Mouse (Mus musculus) c-Kit-negative CD71-positive TER-119-positive erythroid progenitor cells, embryonic 14.5 days (primary cell): Measurements from ENCODE around the gene Cerk.
"Not testable (repeated sequence)": the region's sequence is repeated elsewhere in the genome, so short reads cannot be mapped to it uniquely, and the experiment has no call there.

ENCODE experiments used
- DNase-seq: peaks from one replicate; pipeline ENCODE4 v3.0.0-alpha.2; 2013; ENCODE audit warnings: low read depth, low spot score

Cerk gene

GRCm38 (mm10) chr15:86206385-86206784 lies 20.4 kb upstream of the Cerk start:
- DNase-seq: no peak

DNA sequence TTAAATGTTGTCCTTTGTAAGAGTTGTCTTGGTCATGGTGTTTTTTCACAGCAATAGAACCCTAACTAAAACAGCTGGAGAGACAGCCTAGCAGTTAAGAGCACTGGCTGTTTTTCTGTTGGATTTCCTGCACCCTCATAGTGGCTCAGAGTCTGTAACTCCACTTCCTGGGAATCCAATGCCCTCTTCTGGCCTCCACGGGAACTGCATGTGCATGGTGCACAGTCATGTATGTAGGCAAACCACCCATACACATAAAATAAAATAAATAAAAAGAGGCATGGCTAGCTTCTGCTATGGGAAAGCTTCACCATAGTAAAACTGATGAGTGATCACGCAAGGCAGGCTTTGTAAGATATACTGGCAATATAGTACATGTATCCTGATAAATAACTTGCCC lies 19.4 kb upstream of the Cerk start:
- DNase-seq: peak; percentile 37

- no peak for DNase-seq
These were observed 18.1 kb upstream of the Cerk start for GRCm38 (mm10) chr15:86203942-86204561.

DNA sequence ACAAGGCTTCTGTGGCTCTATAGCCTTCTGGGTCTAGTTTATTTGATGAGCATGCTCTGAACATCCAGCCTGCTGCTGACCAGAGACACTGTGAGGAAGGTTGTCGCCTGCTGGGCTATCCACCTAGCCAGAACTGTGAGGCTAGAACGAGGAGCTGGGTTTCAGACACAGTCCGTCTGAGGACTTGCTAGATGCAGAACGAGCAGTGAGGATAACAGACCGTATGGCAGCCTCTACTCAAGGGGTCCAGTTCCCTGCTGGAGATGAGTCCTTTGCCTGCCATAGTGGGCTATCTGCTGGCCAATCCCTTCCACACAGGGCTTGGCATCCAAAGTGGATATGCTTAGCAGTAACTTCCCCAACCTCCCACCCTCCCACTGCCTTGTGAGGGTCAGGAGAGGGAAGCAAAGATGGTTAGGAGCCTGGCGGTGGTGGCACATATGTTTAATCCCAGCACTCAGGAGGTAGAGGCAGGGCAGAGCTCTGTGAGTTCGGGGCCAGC lies 17.4 kb upstream of the Cerk start:
- DNase-seq: no peak

DNA sequence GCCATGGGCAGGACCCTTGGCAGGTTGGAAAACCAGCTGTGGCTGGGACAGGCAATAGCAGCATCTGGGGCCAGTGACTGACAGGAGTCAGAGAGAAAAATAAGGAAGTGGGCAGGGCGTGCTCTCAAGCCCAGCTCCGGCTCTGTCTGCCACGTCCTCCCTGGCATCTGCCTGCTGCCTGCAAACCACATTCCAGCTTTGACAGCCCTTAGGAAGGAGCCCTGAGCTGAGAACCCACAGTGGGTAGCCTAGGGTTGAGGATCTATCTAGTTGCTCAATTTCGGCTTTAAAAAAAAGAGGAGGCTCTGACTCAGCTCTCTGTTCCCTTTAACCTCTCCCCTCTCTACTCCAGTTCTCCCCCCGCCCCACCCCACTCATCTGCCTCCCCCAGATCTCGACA lies 16.7 kb upstream of the Cerk start:
- DNase-seq: no peak

GRCm38 (mm10) chr15:86201696-86202330 lies 15.9 kb upstream of the Cerk start:
- no peak for DNase-seq

DNA sequence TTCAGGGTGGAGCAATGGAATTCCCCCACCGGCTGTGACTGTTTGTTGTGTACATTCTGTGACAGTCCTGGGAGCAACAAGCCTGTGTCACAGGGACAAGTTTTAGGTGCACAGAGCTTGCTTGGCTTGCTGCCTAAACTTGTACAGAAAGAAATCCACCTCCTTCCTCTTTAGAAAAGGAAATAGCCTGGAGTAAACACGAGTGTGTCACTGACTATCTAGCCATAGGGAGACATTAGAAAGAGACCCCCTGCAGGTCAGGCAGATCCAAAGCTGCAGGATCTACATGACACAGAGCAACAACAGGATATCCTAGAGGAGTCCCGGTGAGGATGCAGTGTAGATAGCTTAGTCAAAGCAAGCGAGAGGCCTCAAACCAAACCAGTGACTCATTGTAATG lies 15.2 kb upstream of the Cerk start:
- no peak for DNase-seq

- no peak for DNase-seq
These were observed 14.2 kb upstream of the Cerk start for GRCm38 (mm10) chr15:86200169-86200568.

GRCm38 (mm10) chr15:86199482-86199881 lies 13.5 kb upstream of the Cerk start:
- no peak for DNase-seq

DNA sequence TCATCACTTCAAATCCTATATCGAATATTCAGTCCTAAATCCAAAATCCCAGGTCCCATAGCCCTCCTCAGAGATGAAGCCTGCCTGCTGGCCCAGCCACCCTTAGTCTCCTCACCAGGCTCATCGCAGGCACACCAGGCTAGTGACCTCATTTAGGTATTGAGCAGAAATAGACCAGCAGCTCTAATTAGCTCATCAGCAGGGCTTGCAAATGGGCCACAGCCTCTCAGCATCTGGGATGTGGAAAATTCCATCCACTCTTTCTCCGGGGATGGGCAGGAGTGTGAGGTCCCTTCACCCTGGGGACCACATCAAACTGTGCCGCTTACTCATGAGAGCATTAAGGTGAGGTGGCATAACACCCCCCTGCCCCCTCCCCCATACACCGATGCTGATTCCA lies 13.1 kb upstream of the Cerk start:
- DNase-seq: no peak

- DNase-seq: not testable (repeated sequence)
These were observed 8.9 kb upstream of the Cerk start for GRCm38 (mm10) chr15:86194676-86195453.

- DNase-seq: no peak
These were observed 6.0 kb upstream of the Cerk start for GRCm38 (mm10) chr15:86191933-86192332.

DNA sequence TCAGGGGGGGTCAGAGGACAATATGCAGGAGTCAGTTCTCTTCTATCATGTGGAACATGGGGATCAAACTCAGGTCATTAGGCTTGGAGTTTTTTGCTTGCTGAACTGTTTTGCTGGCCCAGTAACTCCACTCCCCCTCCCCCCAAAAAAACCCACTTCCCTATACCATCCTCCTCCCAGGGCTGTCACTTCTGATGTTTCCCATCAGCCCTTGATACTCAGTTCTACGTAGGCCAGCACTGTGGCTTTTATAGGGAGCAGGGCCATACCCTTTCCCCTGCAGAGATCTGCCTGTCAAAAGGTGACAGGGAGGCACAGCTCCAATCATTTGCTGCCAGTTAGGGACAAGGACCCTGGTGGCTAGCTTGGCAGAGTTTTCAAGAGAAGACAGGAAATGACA lies 5.6 kb upstream of the Cerk start:
- DNase-seq: no peak

- DNase-seq: no peak
These were observed 4.4 kb upstream of the Cerk start for GRCm38 (mm10) chr15:86190387-86190786.

GRCm38 (mm10) chr15:86188746-86189470 lies 3.0 kb upstream of the Cerk start:
- DNase-seq: no peak

DNA sequence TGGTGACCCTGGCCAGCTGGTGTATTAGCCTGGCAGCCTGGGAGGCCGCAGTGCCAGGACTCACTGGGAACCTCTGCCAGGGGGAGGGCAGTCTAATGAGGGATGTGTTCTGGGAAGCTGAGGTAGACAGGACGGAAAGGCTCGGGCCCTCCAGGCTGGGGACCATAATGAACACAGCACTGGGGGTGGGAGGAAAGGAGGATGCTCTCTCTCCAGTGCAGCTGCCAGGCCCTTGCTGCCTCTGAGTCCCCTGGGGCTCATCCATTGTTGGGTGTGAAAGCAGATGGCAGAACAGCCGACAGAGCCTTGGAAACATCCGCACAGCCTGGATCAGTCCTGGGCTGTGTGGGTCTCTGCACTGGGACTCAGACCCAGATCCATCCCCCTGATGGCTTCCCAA lies 2.2 kb upstream of the Cerk start:
- no peak for DNase-seq

DNA sequence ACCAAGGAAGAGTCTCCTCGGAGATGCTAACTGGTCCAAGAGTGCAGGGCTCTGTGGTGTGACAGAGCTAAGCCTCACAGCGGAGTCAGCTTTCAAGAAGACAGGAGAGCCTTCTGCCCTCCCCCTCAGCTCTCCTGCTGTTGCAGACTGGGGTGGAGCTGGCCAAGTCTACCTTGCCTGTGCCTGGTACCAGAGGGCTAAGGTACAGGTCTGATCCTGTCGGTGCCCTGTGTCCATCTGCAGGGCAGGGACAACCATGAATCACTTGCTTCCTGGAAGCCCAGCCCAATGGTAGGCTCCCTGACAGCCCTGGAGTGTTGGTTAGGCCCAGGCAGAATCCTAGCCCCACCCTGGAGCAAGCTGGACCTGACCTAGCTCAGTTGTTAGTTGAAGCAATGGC lies 745 bp upstream of the Cerk start:
- no peak for DNase-seq

DNA sequence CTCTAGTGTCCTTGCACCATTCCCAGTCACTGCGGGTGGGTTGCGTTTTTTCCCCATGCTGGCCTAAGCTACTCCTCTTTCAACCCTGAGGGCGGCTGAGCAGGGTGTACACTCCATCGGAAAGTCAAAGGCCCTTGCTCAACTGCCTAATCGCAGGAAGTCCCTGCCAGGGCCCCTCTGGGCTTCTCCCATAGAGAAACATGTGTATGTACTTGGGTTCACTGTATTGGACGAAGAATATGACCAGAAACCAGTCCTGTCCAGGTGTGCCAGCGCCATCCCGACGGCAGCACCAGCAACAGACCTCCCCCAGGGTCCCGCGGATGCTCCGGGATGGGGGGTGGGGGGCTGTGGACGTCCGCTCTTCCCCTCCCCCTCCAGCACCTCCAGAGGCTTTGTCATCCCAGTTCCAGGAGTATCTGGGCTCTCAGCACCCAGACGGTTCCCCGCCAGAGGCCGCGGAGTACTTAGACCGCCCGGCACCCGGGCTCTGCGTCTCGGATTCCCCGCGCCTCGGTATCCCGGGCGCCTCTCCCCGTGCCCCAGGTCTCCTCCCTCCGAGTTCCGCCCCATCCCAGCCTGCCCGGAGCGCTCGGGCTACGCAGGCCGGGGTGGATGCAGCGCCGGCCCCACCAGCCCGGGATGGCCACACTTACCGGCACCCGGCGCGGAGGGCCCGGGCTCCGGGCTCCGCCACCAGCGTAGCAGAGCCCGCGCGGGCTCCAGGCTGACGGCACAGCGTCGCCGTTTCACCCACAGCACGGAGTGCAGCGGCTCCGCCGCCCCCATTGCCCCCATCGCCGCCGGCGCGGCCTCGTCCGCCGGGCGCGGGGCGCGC lies 871 bp downstream of the Cerk start:
- DNase-seq: no peak

DNA sequence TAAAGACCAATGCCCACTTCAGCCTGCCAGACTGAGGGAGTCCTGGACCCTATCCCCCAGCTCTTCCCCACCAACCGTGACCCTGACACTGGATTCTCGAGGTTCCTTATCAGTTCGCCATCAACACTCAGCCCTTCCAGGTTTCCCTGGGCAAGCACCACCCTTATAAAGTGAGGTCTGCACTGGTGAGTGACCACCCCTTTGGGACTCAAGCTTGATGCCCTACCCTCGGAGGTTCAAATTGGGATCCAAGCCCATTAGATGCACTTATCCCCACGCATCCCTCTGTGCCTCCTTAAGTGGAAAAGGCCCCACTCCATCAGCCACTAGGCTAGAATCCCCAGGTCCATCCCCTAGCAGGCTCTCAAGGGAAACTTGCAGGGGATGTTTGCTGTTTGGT lies 1.9 kb downstream of the Cerk start:
- DNase-seq: no peak

DNA sequence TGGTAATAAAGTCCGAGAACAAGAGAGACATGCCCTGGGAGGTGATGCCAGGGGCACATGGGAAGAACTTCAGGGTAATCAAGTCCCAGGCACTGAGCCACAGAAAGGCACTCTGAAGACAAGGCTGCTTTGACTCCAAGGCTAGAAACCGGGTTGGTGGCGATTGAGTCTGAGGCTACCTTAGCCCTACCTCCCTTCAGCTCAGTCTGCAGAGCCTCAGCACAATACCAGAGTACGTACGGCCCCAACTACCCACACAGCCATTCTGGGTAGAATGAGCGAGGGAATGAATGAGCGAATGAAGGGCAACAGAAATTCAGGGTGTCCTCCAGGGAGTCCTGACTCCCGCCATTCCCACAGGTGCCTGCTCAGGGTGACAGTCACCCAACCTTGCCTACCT lies 2.5 kb downstream of the Cerk start:
- no peak for DNase-seq

GRCm38 (mm10) chr15:86182646-86183045 lies 3.3 kb downstream of the Cerk start:
- DNase-seq: no peak
